Mouse (Mus musculus) liver, adult 2 months (tissue): ENCODE measurements around the gene Stk10.
A peak's percentile ranks its signal among the peaks of the same experiment; 100 is the strongest.

Source experiments
- CTCF ChIP-seq: fragments of 200-500 bp; IDR thresholded peaks from 2 replicates; pipeline ENCODE4 v1.5.1; 2011; ENCODE audit warnings: low read depth, low read length, control low read depth
- POLR2A ChIP-seq: fragments of 200-500 bp; IDR thresholded peaks from 2 replicates; pipeline ENCODE4 v1.6.1; 2011; ENCODE audit warnings: low read length, control low read depth; ENCODE audit not compliant: insufficient read depth; ENCODE audit errors: extremely low read depth

GRCm38 (mm10) chr11:32633542-32633941, 100.4 kb downstream of the Stk10 start:
- peak; percentile 48 for TF ChIP-seq CTCF
- TF ChIP-seq POLR2A, result no peak
